Mouse (Mus musculus) gastrocnemius, postnatal 14 days (tissue): ENCODE measurements around the gene D430041D05Rik. TPM values are rescaled to one million over a fixed set of nuclear protein-coding genes. Genes with fewer than 3 reads are reported as not detected.
"Not testable (repeated sequence)": the region's sequence is repeated elsewhere in the genome, so short reads cannot be mapped to it uniquely, and the experiment has no call there.

ENCODE experiments used
- DNase-seq: peaks from one replicate; pipeline ENCODE4 v3.0.0; 2021; ENCODE audit warnings: mixed read lengths
- intact Hi-C: fragments of 180-260 bp; cut with DNase I; formaldehyde crosslinking; loops from one replicate; pipeline ENCODE4 v1.15.1; 2025; ENCODE audit warnings: low total_unique reads
- microRNA-seq, 2 experiments: library from miRNA; unstranded; fragments of <30 nt; microRNA quantifications; one replicate each; pipeline ENCODE4 v1.2.0; 2021
- total RNA-seq, 2 experiments: library from RNA; stranded (reverse); gene quantifications; 2 replicates each; pipeline ENCODE4 v1.2.3; 2021

Gene D430041D05Rik
- total RNA-seq, 2 experiments from 2014 or later = 1.0 to 1.5 TPM

GRCm38 (mm10) chr2:104110031-104110430 is 300.8 kb downstream of the D430041D05Rik start:
- intact Hi-C loops = no loop called here
- DNase-seq = no peak

- intact Hi-C loops = no loop called here
- DNase-seq = no peak
Measured at GRCm38 (mm10) chr2:104109528-104109927, 301.3 kb downstream of the D430041D05Rik start.

- intact Hi-C loops, DNase-seq: not testable (repeated sequence)
Measured at GRCm38 (mm10) chr2:104109021-104109420, 301.8 kb downstream of the D430041D05Rik start.

DNA sequence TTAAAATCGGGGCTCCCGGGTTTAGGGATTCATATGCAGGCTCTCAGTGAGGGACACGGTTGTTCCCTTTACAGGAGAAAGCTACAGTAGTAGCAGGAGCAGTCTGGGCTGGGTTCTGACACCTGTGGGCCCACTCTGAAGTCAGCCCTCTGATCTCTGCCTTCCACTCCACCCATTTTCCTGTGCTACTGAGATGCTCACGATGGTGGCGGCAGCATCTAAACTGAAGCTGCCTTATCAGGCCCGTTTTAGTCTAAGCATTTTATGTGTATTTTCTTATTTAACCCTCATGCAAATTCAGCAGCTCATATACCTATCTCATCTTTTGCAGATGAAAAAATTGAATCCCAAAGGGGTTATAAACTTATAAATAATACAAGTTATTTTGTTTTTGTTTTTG is 306.0 kb downstream of the D430041D05Rik start:
- intact Hi-C loops = no loop called here

DNA sequence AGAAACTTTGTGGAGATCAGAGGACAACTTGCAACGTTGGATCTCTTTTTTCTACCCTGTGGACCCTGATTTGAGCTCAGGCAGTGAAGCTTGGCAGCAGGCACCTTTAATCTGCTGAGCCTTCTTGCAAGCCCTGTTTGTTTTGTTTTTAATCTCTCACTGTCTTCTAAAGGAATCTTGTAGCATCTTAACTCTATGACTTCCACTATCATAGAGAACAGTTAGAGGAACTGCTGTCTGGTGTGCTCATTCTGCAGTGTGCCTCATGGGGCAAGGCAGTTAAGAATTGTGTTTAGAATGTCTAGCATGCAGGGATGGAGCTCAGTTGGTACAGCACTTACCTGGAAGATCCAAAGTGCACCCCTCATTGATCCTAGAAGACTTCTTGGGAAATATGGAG is 310.9 kb downstream of the D430041D05Rik start:
- intact Hi-C loops = no loop called here
- DNase-seq = no peak

More for the DNA sequence above, 306.0 kb downstream of the D430041D05Rik start:
- DNase-seq = no peak

DNA sequence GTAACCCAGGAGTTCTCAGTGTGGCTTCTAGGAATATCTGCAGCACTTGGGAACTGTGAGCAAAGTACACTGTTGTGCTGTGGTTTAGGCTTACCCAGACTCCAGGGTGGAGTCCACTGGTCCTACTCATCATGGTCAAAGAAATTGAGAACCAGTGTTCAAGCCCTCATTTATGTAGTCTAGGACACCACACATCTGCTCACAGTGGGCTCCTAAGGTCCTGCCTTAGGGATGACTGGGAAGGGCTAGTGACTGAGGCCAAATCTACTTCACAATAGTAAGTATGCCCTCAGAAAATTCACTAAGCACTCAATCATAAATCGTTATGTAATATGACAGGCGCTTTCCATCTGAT is 311.6 kb downstream of the D430041D05Rik start:
- intact Hi-C loops = no loop called here
- DNase-seq = no peak

DNA sequence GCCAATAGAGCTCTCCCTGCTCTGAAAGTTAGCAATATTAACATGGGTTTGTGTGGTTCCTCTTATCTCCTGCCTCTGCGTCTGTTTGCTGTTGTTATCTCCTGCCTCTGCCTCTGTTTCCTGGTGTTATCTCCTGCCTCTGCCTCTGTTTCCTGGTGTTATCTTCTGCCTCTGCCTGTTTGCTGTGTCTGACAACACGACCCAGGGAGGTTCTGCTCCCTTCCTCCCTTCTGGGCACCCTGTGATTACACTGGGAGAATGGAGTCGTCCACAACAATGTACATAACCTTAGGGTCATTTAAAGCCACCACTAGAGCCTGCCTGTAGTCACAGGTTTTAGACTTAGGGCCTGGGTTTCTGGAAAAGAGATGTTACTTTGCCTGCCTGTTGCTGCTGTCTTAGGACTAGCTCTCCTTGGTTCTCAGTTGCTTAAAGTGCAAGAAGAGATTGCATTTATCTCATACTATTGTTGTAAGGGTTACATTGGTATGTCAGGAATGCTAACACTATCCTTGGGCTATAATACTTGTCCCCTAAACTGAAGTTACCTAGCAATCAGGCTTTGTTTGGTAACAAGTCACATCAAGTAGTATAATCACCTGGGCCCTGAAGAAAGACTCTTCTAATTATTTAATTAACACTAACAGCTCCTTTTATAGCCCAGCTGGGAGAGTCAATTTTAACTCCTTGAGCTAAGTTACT is 312.1 kb downstream of the D430041D05Rik start:
- DNase-seq = no peak
- intact Hi-C loops = no loop called here

GRCm38 (mm10) chr2:104097396-104097795 is 313.4 kb downstream of the D430041D05Rik start:
- DNase-seq, intact Hi-C loops: not testable (repeated sequence)

DNA sequence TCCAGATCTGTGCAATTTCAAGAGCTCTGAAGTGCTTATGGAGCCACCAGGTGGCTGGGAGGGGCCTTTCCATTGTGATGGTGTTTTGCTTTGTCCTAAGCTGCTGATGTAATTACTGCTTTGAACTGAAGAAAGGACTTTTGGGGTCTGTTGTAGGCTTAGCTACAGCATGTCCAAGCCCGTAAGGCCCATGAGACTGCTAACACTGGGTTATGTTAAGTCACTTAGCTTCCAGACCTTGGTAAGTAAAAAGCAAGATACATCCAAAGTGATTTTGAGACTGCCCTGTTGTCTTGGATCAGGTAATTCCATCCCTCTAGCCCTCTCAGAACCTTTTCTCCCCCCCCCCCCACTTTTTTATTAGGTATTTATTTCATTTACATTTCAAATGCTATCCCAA is 314.0 kb downstream of the D430041D05Rik start:
- DNase-seq, intact Hi-C loops: not testable (repeated sequence)

DNA sequence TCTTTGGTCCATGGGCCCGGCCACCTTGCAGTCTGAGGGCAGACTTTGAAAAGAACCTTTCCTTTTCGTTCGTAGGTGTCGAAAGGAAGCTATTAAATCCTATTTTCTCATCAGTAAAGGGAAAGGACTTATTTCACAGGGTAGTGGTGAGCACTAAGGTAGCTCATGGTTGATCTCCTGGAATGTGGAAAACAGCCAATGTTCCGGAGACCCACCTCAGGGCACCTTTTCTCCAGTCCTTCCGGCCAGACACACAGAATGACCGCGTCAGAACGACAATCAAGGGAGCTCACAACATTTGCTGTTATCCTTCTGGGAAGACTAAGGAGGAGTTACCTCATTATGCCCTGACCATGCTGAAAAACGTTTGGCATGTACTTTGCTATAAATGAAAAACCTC is 314.6 kb downstream of the D430041D05Rik start:
- intact Hi-C loops = no loop called here
- no peak for DNase-seq

- peak; percentile 71 for DNase-seq
- intact Hi-C loops = no loop called here
Measured at GRCm38 (mm10) chr2:104095741-104096213, 315.0 kb downstream of the D430041D05Rik start, which contains the start of gene Cd59a. Cd59a (plus strand) TSS chr2:104095801.

DNA sequence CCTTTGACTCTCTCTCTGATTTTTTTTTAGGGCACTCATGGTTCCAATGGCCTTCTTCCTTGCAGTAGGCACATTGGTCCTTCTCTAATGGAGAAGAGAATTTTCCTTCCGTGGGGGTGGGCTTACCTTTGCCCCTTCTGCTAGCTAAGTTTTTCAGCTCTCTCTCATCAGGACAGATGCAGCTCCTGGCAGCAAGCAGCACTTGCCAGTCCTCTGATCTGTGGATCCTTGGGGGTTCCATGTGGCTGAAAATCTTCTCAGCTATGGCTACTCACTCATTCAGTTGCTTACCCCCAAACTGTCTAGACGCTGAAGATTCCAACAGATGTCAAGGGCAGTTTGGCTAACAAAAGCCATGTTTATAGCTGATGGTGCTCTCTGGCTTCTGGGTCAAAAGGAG is 317.5 kb downstream of the D430041D05Rik start:
- intact Hi-C loops = no loop called here

More for the DNA sequence above, 317.5 kb downstream of the D430041D05Rik start:
- DNase-seq = no peak

Small RNAs within 50 kb of the gene (microRNA-seq; reads per million reads assigned to microRNA genes)
- gene Mir1902 = 0 reads per million in 2 experiments

Other genes starting within 250 kb of the D430041D05Rik start
- 100 to 1,000 TPM; 142 to 158 TPM for gene Hipk3, start 83.4 kb upstream of the D430041D05Rik start, total RNA-seq
- gene Cstf3, start 179.5 kb upstream of the D430041D05Rik start, total RNA-seq = 10 to 100 TPM in 1 of 2 experiments, 1 to 10 TPM in 1; 9.9 to 11.4 TPM